Mouse (Mus musculus) layer of hippocampus, adult 8-10 months (tissue): Measurements from ENCODE around the gene Olfr1320. TPM values are rescaled to one million over a fixed set of nuclear protein-coding genes. Genes with fewer than 3 reads are reported as not detected.
A peak's percentile ranks its signal among the peaks of the same experiment; 100 is the strongest.

ENCODE experiments used
- DNase-seq, 2 experiments: peaks; one replicate each; pipeline ENCODE4 v3.0.0; 2022; ENCODE audit warnings: low spot score in 2 of 2
- total RNA-seq, 4 experiments: library from RNA; stranded (reverse); gene quantifications; 2 replicates each; pipeline ENCODE4 v1.2.4; 2022

Olfr1320 gene
- not detected for total RNA-seq

DNA sequence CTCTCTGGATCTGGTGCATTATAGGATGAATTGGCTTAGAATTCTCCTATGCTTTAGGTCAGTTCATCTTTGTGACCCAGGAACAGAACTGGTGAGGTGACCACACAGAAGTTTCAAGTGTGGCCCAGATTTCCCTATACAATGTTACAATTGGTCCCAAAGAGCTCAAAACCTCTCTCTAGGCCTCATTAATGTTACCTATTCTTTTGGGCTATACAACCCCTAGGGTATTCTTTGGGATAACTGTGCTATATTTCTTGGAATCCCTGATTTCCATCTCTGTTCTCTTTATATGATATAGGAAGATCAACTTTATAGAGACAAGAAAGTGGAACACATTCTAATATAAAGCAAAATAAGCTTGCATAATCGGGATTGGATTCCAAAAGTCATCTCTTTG lies at the start of gene Olfr1320:
Gene Olfr1320 (plus strand): TSS at position 301 of the 400 bp plus-strand sequence.
- no peak for DNase-seq

DNA sequence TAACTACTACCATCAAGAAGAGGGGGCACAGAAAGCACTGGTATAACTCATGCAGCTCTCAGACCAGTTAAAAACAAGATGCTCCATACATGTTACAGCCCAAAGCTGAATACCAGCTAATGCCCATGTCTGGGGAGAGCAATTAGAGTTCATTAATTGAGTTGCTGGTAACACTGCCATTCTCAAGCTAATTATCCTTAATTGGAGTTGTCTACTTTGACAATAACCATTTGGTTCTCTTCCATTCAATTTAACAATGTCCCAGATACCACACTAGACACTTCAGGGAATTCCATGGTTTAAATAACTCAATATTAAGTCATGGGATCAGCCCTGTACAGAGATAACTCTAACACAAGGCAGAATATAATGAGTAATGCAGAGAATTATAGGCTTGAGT lies 44.6 kb upstream of the Olfr1320 start:
- no peak for DNase-seq

DNA sequence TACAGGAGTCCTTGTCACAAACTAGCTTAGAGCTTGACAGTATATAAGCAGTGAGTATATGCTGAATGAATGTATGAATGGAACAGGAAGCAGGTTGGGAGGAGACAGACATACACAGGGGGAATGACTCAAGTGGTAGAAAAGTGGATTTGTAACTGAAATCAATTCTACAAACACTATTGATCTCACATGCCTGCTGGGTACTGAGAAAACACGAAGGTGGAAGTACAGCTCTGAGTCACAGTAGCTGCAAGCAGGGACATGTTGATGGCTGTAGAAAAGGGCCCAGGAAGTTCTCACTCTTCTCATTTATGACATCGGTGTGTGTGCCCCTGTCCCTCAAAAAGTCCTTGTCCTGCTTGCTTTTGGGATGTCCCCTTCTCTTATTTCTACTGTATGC lies 40.9 kb upstream of the Olfr1320 start:
- DNase-seq = no peak

DNA sequence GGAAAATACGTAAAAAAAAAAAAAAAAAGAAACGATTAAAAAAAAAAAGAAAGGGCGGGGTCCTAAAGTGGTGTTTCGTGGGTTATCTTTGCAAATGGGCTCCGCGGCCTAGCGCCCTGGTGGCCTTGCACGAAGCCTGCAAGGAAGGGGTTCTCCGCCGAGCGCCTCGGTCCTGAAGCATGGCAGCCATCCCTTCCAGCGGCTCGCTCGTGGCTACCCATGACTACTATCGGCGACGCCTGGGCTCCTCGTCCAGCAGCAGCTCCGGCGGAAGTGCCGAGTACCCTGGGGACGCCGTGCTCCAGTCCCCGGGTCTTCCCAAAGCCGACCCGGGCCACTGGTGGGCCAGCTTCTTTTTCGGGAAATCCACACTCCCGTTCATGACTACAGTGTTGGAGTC lies 11.4 kb upstream of the Olfr1320 start:
- DNase-seq = peak in 1 of 2 experiments; percentile 1

Other genes starting within 250 kb of the Olfr1320 start
- 1 to 10 TPM in 3 of 4 experiments, under 1 TPM in 1; 0.71 to 1.6 (median 1.1) TPM for gene Arhgap36, start 208.4 kb upstream of the Olfr1320 start, total RNA-seq
- gene Olfr1321, start 62.7 kb downstream of the Olfr1320 start, total RNA-seq = not detected
- gene Igsf1, start 125.4 kb downstream of the Olfr1320 start, total RNA-seq = 10 to 100 TPM in 2 of 4 experiments, 1 to 10 TPM in 2; 8.9 to 12.2 (median 10.6) TPM
- not detected for gene Olfr1322, start 219.2 kb downstream of the Olfr1320 start, total RNA-seq